Mouse (Mus musculus): Measurements from ENCODE around the gene Exph5.

- TF ChIP-seq CTCF (IDR thresholded peaks at IDR 0.05; ENCODE audit: extremely low read depth, insufficient read length, insufficient replicate concordance, low read depth, low read length) = no peak
- no peak; the same call in 1 of the 2 replicates for TF ChIP-seq POLR2A (IDR thresholded peaks at IDR 0.05; ENCODE audit: low read depth, low read length)
These were observed 386 bp downstream of the Exph5 start for GRCm38 (mm10) chr9:53301801-53302311.
